Mouse (Mus musculus): Measurements from ENCODE around the gene Gm44579.

DNA sequence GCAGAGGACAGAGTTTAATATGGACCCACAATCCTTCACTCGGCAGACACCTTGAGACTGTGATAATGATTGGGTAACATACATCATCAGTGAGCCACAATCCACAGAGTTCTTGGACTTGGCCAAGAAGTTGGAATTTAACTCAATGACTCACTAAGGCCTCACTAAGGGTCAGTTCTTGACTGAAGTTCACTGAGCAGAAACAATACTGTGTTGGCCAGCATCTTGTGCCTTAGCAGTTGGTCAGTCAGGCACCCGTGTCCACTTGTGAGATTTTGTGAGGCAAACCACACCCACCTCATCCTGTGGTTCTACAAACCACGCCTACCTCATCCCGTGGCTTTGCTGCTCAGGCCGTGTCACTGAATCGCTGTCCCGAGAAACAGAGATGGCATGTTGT, 11.1 kb downstream of the Gm44579 start:
- no peak for TF ChIP-seq POLR2A (IDR thresholded peaks at IDR 0.05; ENCODE audit: insufficient read depth, low read depth, low read length)
- no peak for TF ChIP-seq CTCF (IDR thresholded peaks at IDR 0.05)

Measured in heart, adult 2 months (tissue).